Mouse (Mus musculus) urinary bladder, adult 18-20 months (tissue): ENCODE measurements around the gene Usp37.
A peak's percentile ranks its signal among the peaks of the same experiment; 100 is the strongest.
"Not testable (repeated sequence)": the region's sequence is repeated elsewhere in the genome, so short reads cannot be mapped to it uniquely, and the experiment has no call there.

Source experiments
- DNase-seq, 2 experiments: peaks; one replicate each; pipeline ENCODE4 v3.0.0; 2022; ENCODE audit warnings: low spot score in 2 of 2, mixed read lengths in 2 of 2

Gene Usp37

GRCm38 (mm10) chr1:74397268-74397918, 146.7 kb downstream of the Usp37 start:
- peak; percentile 97 to 99 for DNase-seq

- not testable (repeated sequence) for DNase-seq
These were observed 147.4 kb downstream of the Usp37 start for GRCm38 (mm10) chr1:74396456-74397222.

DNA sequence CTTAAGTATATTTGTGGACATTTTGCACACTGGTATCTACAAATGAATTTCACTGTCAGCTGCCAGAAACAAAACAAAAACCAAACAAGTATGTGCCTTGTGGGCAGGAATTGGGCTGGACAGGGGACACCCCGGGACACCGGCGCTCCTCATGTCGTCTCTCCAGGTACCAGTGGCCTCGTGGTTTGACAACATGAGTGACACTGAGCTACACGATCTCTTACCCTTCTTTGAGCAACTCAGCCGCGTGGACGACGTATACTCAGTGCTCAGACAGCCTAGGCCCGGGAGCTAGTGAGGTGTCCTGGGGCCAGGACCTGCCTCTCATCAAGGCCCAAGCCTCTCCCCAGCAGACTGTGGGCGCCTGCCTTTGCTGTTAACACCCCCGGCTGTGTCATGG, 148.8 kb downstream of the Usp37 start:
- DNase-seq: no peak

DNA sequence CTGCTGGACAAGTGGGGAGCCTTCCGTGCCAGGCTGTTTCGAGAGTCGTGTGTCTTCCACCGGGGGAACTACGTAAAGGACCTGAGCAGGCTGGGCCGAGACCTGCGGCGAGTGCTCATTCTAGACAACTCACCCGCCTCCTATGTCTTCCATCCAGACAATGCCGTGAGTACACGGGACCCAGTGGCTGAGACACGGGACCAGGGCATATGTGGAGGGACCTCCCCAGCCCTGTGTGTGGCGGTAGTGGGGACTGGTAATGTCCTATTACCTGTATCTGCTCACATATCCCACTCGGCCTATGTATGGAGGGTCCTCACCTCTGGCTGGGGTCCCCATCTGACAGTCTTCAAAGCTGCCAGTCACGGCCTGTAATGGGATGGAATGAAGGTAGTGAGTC, 149.2 kb downstream of the Usp37 start:
- no peak for DNase-seq

DNA sequence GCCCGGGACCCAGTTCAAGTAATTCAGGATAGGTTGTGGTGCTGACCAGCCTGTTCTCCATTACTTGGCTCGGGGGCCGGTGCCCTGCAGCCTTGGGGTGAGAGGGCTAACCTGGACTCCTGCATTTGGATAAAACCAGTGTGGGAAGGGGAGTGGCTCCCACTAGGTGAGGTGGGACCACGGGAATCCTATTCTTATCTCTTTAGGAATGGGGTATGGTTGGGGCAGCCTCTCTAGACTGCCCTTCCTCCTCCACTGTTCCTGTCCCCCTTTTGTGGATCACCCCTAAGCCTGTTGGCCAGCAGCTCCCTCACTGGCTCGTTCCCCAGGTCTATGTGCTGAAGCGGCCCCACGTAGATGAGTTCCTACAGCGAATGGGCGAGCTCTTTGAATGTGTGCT, 149.8 kb downstream of the Usp37 start:
- no peak for DNase-seq

- DNase-seq: no peak
These were observed 150.4 kb downstream of the Usp37 start for GRCm38 (mm10) chr1:74393697-74394096.

GRCm38 (mm10) chr1:74393010-74393409, 151.1 kb downstream of the Usp37 start:
- no peak for DNase-seq

- DNase-seq: no peak
These were observed 151.6 kb downstream of the Usp37 start for GRCm38 (mm10) chr1:74392446-74392994.

DNA sequence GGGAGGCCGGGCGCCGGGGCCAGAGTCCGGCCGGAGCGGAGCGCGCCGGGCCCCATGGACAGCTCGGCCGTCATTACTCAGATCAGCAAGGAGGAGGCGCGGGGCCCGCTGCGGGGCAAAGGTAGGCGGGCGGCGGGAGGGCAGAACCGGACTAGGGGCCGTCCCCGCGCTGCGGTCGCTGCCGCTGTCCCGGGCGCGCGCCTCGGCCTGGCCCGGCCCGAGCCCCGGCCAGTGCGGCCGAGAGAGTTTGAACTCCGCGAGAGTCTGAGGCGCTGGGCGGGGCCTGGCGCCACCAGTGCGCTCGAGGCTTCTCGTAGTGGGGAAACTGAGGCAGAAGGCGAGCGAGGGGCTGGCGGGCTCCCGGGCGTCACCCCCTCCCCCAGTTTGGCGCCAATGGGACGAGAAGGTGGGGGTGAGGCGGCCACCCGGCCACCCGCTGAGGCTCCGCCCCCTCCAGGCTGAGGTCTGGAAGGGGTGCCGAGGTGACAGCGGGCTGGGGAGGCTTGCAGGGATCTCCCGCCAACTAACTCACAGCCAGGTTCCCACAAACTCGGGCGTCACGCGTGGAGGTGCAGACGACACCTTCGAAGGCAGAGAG, 152.1 kb downstream of the Usp37 start:
- peak; percentile 74 to 79 for DNase-seq

DNA sequence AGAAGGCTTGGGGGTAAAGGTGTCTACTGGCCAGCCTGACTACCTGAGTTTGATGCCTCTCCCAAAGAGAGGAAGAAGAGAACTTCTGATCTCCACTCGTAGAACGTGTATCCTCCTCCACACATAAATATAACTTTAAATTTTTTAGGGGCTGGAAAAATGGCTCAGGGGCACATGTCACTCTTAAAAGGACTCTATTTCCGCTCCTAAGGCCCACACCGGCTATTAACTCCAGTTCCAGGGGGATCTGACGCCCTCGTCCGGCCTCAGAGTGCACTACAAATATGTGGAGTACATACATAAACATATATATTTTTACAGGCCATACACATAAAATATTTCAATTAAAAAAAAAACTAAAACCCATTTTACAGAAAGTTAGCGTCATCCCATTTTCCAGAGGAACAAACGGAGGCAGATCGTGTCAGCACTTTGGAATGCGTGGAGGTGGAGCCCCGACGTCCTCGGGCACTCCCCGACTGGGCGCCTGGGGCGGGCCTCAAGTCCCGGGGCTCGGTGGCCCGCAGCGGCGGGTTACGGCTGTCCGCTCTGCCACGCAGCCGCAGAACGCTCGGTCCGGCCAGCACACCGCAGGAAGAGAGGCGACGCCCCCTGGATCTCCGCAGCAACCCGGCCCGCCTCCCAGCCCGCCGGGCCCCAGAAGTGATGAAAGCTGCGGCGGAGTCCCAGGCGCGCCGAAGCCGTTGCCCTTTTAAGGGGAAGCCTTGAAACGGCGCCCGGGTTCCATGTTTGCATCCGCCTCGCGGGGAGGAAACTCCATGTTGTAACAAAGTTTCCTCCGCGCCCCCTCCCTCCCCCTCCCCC, 152.9 kb downstream of the Usp37 start, which contains the start of gene Ctdsp1:
TSS of gene Ctdsp1 (plus strand) at position 586 of the 825 bp plus-strand sequence.
- DNase-seq: peak; percentile 84 to 98

DNA sequence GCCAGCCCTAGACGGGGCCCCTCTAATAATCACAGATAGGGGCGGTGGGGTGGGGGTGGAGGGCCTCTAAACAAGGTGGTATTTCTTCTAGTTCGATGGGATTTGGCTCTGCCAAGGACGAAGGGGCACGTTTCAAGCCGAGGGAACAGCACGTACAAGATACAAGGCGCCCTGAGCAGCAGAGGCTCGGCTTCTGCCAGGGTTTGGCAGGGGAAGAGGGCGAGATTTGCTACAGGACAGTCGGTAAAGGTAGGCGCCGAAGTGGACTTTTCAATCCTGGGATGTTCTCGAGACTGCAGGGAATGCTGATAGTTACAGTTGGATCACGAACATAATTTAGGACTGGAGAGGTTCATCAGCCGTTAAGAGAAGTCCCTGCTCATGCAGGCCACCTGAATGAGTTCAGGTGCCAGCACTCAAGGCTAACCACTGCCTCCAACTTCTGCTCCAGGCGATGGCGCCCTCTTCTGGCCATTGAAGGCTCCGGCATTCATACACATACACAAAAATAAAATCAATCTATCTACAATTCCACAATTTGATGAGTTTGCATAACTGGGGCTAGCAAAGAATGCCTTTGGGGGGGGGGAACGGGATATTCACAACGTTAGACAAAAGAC, 153.7 kb downstream of the Usp37 start:
- DNase-seq: no peak

DNA sequence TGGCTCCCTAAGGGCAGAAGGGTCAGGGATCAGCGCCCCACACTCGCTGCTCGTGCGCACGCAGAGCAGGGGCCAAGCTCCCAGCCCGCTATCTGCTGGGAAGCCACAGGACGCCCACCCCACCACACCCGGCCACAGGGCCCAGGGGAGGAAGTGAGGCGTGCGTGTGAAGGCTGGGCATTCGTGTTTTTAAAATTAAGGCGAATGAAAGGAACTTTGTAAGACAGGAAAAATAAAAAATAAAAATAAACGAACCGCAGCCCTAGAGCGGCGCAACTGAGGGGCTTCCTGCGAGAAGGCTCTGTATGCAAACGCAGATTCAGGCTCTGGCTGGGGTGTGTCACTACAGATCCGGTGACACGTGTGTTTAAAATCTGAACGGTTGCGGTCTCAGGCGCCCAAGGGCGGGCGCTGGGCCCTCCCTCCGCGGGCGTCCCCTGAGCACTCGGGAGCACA, 154.2 kb downstream of the Usp37 start:
- no peak for DNase-seq

GRCm38 (mm10) chr1:74388398-74388920, 155.6 kb downstream of the Usp37 start:
- DNase-seq: no peak

DNA sequence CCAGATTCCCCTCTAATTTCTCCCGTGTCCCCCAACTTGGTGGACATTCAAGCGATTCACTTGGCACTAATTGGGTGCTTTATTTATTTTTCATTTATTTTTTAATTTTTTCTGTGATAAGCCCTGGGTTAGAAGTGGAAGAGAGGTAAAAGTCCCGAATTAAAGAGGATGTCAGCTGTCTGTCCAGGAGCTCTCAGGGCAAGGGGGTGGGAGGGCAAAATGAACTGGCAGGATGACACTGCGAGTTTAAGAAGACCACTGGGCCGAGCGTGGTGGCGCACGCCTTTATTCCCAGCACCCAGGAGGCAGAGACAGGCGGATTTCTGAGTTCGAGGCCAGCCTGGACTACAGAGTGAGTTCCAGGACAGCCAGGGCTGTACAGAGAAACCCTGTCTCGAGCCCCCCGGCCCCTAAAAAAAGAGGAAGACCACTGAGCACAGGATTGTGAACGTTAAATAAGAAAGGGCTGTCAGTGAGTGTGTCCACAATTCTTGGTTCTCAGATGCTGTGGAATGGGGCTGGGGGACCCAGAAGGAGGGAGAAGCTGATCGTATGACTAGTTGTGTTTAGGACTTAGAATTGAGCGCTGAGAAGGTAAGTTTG, 156.6 kb downstream of the Usp37 start:
- no peak for DNase-seq

DNA sequence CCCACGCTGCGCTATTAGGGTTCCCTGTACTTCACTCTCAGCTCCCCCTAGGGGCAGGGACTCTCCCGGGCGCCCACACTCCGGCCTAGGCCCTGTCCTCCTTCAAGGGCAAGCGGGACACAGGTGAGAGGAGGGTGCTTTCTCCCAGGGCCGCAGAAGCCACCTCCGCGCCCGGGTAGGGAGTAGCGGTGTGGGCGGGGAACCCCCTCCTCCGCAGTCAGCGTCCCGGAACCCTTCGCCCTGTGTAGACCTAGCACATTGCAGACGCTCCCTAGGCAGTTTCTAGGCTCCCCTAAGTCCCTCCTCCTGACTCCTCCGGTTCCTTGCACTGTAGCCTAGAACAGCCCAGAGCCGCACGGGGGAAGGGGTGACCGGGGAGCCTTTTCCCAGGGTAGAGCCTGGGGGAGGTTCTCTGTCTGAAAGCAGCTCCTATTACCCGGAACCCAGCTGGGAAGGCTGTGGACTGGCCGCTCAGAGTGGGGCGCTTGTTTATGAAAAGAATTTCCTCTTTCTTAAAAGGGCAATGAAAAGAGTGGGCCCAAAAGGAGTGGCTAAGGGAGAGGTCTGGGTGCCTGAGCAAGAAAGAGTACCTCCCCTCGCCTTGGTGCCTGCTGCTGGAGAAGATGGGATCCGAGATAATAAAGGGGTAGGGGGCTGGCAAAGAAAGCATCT, 157.2 kb downstream of the Usp37 start:
- peak; percentile 94 to 98 for DNase-seq

DNA sequence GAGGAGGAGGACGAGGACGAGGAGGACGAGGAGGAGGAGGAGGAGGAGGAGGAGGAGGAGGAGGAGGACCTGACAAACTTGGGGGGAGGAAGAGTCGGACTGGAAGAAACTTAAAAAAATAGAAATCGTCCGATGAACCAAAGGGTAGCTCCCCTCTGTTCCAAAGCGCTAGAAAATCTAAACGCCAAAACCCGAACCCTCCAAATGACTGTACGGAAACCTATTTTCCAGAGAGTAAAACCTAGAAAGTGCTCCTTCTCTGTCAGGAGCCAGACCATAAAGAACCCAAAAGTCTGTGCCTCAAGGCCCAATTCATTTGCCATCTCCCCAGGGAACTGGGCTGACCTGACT, 157.7 kb downstream of the Usp37 start:
- no peak for DNase-seq

- no peak for DNase-seq
These were observed 158.6 kb downstream of the Usp37 start for GRCm38 (mm10) chr1:74385531-74385930.
